Mouse (Mus musculus) gastrocnemius, adult 8-10 months (tissue): ENCODE measurements at regions not wholly inside any gene's neighbourhood (a gene's known extent, or its start where the extent isn't known, plus 50 kb on each side); places are given as distances from the start of the nearest gene placed in this dataset.

ENCODE experiments used
- DNase-seq, 2 experiments: peaks; one replicate each; pipeline ENCODE4 v3.0.0; 2022; ENCODE audit warnings: low spot score in 2 of 2

DNA sequence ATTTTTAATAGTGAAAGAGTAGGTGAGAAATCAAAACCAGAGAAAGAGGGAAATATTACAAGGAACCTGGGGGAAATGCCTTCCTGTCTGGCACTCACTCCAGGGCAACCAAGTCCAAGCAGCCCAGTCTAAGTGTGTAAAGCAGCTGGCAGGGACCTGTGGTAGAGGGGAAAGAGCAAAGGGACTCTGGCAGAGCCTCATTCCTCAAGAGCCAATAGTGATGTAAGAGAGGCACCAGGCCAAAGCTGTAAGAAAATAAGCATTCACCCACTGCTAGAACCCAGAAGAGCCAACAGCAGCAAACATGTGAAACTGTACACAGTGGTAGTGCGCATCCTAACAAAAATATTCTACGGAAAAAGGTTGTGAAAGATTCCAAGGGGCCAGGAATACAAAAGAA is 301.7 kb downstream of the Sox4 start:
- DNase-seq, result peak; percentile 14 to 15

DNA sequence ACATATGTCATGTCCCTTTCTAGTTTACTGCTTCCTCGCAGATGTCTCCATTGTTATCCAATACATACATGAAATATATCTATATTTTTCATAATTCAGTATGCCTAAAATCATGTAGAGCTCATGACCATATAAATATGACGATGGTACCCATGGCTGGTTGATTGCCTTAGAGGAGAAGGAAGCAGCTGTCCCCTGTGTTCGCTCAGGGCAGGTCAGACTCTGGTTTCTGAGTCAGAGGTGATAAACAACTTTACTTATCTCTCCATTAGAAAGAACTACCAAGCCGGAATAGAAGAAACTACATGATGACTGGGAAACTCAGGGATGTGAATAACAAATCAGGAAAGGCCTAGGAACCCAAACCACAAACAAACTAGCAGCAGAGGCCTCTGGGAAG is 307.6 kb downstream of the Sox4 start:
- no peak for DNase-seq

DNA sequence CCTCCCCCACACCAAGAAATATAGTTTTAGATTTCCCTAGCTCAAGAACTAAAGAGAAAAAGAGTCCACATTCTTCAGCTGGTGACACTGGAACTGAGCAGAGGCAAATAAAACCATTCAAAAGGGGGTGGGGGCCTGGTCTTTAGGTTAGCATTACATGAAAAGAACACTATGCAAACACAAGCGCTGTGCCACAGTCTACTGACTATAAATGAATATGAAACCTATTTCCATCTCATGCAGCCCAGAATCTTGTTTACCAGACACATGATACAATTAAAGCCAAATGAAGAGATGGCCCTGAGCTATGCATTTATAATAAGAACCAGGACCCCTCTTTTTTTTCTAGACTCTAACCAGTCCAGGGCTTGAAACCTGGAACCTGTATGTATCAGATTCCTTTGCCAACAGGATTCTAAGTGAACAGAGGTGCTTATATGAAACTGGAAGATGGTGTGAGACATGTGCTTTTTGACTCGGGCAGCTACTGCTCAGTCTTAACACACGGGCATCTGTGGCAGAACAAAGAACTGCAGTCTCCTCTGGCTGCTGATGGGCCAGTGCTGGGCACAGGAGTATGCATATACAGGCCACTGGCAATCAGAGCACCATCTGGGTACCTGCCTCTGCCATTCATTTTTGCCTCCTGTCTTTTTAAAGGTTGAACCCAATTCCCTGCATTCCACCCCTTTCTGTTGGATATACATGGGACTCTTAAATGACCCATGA is 308.5 kb downstream of the Sox4 start:
- no peak for DNase-seq

DNA sequence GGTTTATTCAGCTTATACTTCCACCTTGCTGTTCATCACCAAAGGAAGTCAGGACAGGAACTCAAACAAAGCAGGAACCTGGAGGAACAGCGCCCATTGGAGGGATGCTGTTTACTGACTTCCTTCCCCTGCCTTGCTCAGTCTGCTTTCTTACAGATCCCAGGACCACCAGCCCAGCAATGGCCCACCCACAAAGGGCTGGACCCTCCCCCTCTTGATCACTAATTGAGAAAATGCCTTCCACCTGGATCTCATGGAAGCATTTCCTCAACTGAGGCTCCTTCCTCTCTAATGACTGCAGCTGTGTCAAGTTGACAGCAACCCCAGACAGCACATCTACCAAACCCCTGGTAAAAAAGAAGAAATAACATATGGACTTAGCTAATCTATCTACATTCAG is 312.7 kb downstream of the Sox4 start:
- DNase-seq, result no peak

DNA sequence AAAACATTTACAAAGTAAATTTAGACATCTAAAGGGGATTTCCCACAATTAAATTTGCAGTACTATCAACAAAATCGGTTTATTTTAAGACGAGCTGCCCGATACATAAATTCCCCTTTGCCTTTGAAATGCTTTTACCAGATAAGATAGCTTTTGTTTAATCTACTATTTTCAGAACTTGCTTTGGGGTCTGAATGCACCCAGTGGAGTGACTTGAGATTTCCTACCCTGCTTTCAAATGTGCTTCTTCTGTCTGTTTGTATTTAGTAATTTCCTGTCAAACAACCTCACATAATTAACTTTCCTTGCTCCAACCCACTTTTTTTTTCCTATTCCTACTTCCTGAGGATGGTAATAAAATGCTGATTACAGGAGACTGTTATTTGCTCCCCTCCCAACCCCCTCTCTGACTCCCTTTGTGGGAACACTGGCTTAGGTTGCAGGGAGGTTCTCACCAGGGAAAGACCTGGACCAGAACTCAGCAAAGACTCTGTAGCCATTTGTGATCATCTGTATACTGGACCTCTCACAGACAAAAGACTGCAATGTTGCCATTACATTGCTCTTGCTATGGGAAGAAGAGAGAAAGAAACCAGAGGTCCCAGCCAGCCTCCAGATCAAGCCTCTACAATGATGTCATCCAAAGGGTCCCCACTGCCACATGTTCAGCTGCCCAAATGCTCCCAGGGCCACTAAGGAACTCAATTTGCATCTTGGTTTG is 318.1 kb downstream of the Sox4 start:
- no peak for DNase-seq

DNA sequence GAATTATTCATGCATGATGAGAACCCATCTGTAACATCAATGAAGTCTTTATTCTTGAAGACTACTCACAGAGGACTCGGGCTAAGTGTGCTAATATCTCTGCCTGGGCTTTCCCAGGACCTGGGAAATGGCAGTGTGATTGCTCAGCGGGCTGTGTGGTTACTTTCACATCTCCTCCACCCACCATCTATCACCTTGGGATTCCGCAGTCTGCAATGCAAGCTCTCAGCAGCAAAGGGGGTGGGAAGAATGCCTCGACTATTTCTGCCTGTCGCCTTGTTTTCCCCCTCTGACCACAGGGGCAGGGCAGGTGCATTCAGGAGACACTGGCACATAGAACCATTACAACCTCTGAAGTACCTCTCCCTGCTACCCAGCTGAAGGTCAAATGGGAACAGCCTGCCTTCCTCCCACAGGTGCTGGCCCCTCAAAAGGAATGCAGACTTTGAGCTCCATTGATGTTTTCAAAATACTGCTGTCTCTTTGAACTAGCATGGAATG is 319.9 kb downstream of the Sox4 start:
- no peak for DNase-seq

DNA sequence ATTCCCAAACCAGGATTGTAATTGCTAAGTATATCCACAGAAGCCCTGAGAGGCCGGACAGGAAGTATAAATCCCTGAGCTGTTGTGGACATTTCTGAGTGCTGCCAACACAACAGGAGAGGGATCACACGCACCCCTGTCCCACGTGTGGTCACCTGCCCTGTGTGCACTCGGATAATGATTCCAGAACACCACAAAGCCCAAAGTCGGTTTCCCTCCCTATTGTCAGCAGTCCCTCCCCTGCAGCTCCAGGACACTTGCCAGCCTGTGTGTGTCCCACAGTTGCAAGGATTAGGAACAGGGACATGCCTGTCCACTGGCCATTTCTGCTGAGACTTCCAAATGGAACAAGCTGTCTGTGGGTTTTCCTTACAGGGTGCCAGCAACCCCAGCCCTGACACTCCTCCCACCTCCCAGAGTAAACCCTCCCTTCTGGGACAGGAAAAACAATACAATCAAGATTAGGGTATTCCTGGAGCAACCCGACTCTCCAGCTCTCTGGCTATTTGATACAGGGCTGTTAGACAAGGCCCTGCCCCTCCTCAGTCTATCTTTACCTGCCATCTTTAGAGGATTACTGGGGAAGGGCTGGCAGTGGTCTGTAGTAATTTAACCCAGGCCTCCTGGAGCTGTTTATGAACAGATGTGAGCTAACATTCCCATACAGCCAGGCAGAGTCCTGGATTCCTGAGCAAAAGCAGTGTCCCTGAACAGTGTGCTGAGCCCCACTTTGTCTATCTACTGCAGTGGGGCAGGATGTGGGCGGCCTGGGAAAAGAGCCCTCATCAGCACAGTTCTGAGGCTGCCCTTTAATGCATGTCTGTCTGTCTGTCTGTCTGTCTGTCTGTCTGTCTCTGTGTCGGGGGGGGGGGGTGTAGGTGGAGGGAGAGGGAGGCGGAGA is 323.8 kb downstream of the Sox4 start:
- peak in 1 of 2 experiments; percentile 12 for DNase-seq

DNA sequence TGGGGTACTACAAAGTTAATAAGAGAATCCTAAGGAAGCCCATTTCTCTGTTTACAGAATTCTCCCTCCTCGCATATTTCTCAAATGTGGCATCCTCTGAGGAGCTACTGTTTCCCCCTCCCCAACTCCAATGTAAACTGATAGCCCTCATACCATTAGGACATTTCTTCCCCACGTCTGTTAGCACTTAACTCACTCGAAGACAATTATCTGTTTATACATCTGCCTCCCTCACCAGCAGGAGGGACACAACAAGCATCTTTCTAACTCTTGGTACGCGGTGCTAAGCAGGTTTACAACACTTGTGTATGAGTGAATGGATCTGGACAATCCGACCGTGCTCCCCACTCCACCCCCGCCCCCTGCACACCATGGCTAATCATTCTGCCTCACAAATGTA is 324.8 kb downstream of the Sox4 start:
- no peak for DNase-seq

DNA sequence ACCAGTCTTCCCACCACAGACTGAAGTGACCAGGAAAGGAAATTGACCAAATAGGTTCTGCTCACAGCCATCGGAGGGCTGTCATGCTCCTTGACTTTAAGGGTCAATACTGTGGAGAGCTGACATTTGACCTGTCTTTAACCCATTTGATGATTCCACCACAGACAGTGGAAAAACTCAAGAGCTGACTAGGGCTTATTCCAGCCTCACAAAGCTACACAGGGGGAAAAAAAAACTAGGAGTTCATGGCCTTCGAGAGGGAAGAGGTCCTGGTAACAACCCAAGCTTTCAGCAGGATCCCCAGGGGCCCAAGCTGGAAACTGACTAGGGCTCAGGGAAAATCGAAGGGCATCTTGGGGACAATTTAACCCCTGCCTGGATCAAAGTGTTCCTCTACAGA is 334.6 kb downstream of the Sox4 start:
- peak in 1 of 2 experiments; percentile 24 for DNase-seq

DNA sequence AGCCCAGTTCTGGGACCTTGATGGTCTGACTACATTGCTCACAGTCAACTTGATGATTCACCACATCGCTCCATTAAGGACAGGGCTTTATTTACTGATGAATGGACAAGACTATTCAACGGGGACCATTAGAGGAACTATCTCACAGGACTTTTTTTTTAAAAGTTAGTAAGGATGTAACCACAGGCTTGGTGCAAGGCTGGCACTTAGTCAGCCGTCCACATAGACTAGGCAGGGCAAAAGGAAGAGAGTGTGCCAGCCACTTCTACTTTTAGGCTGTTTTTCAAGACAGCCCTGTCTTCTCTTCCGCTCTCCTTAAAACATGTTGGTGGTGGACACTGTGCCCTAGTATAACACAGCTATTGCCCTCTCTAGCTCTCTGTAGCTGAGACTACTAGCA is 336.0 kb downstream of the Sox4 start:
- no peak for DNase-seq

DNA sequence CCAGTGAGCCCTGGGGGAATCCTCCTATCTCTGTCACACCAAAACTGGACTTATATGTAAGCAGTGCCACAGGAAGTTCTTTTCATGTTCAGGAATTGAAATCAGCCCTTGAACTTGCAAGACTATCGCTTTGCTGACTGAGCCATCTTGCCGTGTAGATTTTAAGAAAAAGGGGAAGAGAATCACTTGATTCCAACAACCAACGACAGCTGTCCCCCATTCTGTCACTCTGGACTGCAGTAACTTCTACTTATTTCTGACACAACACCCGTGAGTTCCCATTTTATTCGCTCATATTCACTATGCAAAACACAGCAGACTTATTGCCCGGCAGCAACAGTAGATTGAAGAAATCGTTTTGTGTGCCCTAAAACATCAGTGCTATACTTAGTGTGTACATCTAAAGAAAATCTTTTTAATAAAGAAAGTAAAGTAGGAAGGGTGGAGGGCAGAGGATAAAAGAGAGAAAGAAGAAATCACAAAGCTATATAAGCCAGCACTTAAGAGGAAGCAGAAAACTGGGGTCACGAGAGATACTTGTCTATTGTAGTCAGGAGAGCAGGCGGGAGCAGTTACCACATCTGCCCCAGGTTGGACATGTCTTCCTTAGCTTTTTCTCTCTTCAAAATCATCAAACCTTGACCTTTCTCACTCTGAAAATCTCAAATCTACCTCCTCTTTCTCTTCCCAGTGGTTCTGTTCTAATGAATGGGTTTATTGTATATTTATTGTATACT is 336.7 kb downstream of the Sox4 start:
- no peak for DNase-seq

DNA sequence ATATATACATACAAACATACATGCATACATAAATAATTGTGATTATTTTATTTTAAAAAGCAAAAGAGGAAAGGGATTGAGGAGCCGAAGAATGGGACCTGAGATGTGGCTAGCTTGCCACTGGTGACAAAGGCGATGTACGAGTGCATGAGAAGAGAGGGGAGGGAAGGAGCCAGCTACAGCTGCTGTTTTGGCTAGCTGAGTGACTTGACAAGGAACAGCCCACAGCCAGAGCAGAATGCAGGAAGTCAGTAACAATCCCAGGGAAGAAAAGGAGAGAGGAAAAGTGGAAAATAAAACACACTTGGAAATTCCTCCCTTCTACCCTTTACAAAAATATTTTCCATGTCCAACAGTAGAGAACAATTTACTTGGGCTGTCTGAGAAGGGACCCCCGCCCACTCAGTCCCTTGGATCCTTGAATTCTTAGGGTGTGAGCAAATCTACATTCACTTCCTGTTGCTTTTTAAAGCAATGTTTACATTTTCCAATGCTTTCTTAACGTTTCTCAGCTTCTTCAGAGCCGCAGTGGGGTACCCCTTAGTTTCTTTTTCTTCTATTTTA is 345.9 kb downstream of the Sox4 start:
- no peak for DNase-seq

DNA sequence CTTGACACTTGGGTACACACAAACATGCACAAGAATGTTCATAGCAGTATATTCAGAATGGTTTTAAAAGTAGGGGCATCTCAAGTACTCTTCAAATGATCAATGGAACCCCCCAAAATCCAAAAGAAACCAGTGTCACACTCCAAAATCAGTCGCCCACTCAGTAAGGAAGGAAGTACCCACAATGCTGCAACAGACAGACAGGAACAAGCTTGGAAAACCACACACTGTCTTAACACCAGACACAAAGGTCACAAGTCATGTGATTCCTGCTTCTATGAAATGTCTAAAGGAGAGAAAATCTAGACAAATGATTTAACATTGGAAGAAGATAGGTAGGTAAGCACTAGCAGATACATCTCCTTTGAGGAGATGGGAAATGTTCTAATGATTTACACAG is 346.9 kb downstream of the Sox4 start:
- no peak for DNase-seq

DNA sequence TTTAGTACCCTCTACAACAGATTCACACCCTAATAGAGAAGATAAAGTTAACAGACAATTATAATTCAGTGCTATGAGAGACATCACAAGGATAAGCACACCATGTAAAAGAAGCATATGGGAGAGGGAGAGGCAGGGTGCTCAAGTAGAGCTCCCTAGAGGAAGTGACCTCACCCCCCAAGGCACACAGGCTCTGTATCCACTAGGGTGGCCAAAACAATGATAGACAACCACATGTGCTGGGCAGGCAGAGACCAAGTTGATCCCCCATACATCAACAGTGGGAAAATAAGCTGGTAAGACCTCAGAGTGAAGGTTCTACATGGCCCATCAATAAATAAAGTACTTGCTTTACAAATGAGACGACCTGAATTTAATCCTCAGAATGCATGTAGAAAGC is 347.7 kb downstream of the Sox4 start:
- DNase-seq, result no peak

DNA sequence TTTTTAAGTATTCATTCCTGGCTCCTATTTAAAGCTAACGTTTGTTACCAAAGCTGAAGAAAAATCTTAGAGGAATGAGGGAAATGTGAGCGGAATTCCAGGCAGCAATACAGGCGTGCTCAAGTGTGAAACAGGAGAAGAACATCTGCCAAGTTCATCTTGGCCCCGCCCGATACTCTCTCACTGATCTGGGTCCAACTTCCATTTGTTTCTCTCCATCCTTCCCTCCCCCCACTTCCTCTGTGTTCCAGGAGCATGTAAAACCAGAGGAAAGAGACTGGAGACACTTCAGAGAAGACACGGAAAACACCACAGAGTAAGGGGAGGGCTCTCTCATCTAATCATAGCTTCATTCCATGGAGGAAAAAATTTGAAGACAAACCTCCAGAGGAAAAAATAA is 346.7 kb downstream of the Gm11361 start:
- DNase-seq, result peak; percentile 9 to 17

DNA sequence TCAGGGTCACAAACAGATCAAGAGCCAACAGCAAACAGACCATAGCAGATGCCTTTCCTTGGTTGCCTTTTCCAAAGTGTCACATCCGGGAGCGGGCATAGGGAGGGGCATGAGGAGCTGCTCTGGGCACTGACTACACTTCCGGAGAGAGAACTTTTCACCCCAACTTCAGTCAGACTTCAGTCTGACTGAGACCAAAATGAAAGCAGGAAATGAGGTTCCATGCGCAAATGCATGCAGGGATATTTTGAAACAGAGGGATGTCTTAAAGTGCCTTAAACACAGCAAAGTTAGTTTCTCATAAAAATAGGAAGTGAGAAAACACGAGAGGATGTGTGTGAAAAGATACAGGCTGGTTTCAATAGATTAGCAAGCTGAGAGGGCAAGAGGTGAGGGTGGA is 343.5 kb downstream of the Gm11361 start:
- DNase-seq, result no peak

DNA sequence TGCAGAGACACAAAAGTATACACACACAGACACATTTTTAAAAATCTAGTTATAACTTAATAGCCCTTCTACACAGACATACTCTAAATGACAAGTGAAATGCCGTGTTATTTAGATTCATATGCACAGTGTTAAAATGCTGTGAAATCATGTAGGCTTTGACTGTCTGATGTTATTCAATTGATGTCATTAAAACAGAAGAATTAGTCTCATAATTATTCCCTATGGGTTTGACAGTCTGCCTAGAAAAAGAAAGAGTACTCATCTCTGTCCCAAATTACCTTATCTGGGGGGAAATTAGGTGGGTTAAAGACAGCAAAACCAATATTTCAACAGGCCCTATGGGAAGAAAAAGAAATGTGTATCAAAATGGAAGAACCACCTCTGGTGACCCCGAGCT is 339.0 kb downstream of the Gm11361 start:
- DNase-seq, result no peak

DNA sequence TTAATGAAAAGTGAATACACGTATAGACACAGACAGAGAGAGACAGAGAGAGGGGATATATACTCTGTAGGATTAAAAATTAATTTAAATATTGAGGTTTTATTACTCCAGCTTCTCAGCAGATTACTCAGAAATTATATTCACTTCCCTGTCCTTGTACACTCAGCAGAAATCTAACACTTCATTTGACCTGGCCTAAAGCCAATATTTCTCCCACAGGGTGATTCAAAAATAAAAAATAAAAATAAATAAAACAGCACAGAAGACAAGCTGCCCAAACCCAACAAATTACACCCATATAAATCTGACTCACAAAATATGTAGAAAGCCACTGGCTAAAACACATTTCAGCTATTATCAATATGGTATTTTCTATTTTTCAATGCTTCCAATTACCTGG is 334.8 kb downstream of the Gm11361 start:
- no peak for DNase-seq

DNA sequence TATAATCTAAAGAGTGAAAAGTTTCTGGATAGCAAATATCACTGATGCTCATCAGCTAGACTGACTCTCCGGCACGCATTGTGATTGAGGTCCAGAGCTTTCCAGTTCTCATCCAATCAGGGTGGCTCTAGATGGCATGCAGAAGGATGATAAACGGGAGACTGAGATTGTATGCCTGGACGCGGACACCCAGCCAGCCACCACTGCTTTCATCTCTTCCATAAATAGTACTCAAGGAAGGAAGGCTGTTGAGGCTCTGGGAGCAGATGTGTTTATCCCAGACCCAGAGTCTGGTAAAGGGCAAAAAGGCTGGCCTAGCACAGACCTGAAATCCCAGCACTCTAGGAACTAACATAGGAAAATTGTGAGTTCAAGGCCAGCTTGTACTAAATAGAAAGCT is 330.6 kb downstream of the Gm11361 start:
- DNase-seq, result no peak

DNA sequence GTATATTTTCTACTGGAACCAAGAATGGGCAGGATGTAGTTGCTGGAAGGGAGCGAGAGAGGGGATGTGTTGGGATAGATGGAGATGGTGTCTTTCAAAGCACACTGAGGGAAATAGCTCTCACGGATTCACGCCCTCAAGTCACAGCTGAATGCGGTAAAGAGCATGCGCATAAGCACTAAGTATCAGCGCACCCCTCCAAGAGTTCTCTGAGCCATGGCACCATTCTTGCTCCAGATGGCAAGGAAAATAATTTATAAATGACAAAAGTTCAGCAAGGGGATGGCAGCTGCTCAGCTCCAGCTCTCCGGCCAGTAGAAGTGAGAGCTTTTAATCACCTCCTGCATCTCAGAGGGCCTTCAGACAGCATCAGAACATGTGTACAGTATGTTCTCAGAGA is 329.4 kb downstream of the Gm11361 start:
- no peak for DNase-seq

DNA sequence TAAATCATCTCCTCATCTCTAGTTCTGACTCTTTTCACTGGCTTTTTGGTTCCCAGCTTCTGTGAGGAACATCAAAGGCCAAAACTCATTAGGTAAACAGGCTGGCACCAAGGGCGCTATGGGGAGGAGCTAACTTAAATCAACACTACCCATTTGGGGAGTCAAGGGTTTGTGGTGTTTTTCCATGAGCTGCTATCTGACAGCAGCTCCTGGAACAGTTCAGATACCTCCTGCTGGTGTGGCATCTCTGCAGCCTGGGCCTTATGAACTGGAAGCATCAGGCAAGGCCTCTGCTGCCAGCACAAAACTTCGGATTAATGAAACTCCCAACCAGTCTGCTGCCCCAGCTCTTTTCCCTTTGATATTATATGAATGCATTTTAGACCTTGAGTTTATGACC is 328.8 kb downstream of the Gm11361 start:
- no peak for DNase-seq
